Mouse (Mus musculus) spleen, adult 2 months (tissue): ENCODE data around the gene Ech1.

ENCODE experiments used
- CTCF ChIP-seq: fragments of 200-500 bp; IDR thresholded peaks from 2 replicates; pipeline ENCODE4 v1.5.1; 2011; ENCODE audit warnings: mild to moderate bottlenecking, inconsistent platforms; ENCODE audit not compliant: insufficient read depth, insufficient read length, insufficient replicate concordance; ENCODE audit errors: extremely low read depth
- POLR2A ChIP-seq: fragments of 200-500 bp; IDR thresholded peaks from 2 replicates; pipeline ENCODE4 v1.6.1; 2011; ENCODE audit warnings: low read depth, low read length, inconsistent platforms

DNA sequence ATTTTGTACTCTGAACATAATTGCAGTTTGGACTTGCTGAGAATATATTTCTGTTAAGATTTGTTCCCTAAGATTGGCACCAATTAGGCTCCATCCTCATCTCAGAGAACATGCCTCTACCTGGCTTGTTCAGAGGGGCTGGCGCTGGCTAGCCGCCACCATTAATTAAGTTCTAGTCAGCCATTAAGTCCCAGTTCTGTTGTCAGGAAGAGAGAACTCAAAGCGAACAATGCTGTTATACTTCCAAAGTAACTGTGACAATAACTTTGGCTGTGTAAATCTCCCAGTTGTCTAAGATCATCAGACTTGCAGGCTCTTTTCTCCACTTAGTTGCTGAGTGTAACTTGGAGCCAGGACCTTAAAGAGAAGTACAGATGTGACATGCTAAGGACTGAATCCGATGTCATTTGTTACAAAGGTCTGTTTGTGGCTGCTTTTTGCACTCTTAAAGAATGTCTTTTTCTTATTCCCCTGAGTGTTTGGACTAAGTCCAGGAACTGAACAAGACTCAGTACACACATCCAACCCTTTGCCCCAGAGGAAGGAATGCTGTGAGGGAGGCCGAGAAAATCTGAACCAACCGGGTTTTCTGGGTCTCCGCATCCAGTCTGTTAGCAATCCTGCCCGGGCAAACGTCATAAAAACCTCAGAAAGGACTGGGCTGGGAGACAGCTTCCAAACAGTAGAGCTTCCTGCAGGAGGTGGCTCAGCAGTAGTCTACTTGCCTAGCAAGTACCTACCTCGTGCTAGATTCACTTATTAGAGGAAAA is 22.9 kb upstream of the Ech1 start:
- no peak for TF ChIP-seq CTCF
- TF ChIP-seq POLR2A = no peak
